Mouse (Mus musculus): ENCODE measurements around the gene Noxo1.
A peak's percentile ranks its signal among the peaks of the same experiment; 100 is the strongest.

Gene Noxo1

GRCm38 (mm10) chr17:24739926-24740325, 43.9 kb downstream of the Noxo1 start:
- no peak for DNase-seq (ENCODE audit: low spot score in 2 of 2)

- DNase-seq (ENCODE audit: low spot score in 2 of 2), result no peak
These were observed 46.3 kb downstream of the Noxo1 start for GRCm38 (mm10) chr17:24742307-24742706.

GRCm38 (mm10) chr17:24743896-24744295, 47.9 kb downstream of the Noxo1 start:
- no peak for DNase-seq (ENCODE audit: low spot score in 2 of 2)

GRCm38 (mm10) chr17:24744381-24744780, 48.3 kb downstream of the Noxo1 start:
- DNase-seq (ENCODE audit: low spot score in 2 of 2), result no peak

DNA sequence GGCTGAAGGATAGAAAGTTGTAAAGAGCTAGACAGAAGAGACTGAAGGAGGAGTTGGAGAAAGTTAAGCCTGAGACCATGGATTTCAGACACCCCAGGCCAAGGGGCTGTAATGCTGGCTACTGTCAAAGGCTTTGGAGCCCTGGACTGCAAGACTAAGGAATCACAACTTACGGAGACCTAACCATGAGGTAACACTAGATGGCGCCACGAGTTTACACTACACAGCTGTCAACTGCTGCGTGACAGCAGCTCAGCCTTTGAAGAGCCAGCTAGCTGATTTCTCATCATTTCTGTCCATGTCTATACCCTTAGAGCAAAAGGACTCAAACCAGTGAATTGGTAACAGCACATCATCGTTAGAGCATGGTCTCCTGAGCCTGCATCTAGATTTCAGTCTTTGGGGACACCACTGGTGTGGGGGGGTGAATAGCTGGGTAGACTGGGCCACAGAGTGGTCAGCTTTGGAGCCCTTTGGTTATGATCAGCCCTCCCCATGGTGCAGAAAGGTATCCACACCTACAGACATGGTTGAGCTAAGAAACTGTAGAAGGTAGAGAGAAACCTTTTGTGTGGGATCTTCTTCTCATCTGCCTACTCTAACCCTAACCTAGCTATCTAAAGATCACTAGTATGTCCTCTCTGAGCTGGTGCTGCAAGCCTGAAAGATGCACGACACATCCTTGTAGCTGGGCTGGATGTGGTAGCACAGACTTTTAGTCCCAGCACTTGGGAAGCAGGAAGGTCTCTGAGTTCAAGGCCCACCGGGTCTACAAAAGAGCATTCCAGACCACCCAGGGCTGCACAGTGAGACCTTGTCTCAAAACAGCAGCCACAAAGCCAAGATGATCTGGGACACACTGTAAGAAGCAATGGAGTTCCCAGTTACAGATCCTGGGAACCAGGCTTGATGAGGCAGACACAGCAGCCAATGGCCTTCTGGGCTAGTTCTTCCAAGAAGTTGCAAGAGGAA, 49.8 kb downstream of the Noxo1 start:
- DNase-seq (ENCODE audit: low spot score in 2 of 2), result peak; percentile 72 to 89

DNA sequence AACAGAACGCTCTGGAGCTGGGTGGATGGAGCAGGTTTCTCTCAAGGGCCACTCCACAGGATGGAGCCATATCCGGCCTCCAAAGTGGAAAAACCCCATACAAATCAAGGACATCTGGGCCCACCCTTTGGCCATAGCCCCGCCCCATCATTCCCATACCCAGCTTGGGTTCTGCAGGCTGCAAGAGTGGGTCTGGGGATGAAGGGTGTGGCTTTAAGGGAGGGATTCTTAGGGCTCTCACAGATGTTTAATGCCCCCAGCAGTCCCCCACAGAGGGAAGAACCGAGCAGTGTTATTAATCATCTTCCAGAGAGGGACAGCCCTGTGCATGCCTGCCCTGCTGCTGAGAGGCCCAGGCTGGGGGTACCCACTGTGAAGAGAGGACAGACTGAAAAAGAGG, 51.0 kb downstream of the Noxo1 start:
- DNase-seq (ENCODE audit: low spot score in 2 of 2), result no peak
